Mouse (Mus musculus) embryonic fibroblast, embryonic 13.5 days (primary cell): ENCODE results near the gene Abcb8. TPM values are rescaled to one million over a fixed set of nuclear protein-coding genes. Genes with fewer than 3 reads are reported as not detected.
A peak's percentile ranks its signal among the peaks of the same experiment; 100 is the strongest.

Source experiments
- H3K27ac ChIP-seq: 2 replicates; pipeline ENCODE4 v1.5.1; 2012; ENCODE audit warnings: low read length, control low read depth, inconsistent platforms; ENCODE audit not compliant: insufficient read depth
- H3K4me1 ChIP-seq: 2 replicates; pipeline ENCODE4 v1.6.1; 2011; ENCODE audit warnings: low read length; ENCODE audit not compliant: control insufficient read depth, insufficient read depth
- H3K4me3 ChIP-seq: 2 replicates; pipeline ENCODE4 v1.5.1; 2011; ENCODE audit warnings: mild to moderate bottlenecking, control low read depth, low read length; ENCODE audit not compliant: insufficient read depth
- CTCF ChIP-seq: IDR thresholded peaks from 2 replicates; pipeline ENCODE4 v1.5.1; 2011; ENCODE audit warnings: mild to moderate bottlenecking, control low read depth, low read length, moderate library complexity, borderline replicate concordance; ENCODE audit not compliant: insufficient read depth
- POLR2A ChIP-seq: IDR thresholded peaks from 2 replicates; pipeline ENCODE4 v1.6.1; 2011; ENCODE audit warnings: low read depth, mild to moderate bottlenecking, control low read depth, low read length, moderate library complexity
- polyA plus RNA-seq: library from polyadenylated mRNA; stranded (reverse); fragments of >200 nt; gene quantifications from 2 replicates; pipeline ENCODE4 v1.2.4, GENCODE M21; 2011; ENCODE audit warnings: low read depth; ENCODE audit not compliant: missing spikeins, insufficient read length

The Abcb8 gene
- polyA plus RNA-seq, result 10.6 and 11.7 TPM in 2 replicates

DNA sequence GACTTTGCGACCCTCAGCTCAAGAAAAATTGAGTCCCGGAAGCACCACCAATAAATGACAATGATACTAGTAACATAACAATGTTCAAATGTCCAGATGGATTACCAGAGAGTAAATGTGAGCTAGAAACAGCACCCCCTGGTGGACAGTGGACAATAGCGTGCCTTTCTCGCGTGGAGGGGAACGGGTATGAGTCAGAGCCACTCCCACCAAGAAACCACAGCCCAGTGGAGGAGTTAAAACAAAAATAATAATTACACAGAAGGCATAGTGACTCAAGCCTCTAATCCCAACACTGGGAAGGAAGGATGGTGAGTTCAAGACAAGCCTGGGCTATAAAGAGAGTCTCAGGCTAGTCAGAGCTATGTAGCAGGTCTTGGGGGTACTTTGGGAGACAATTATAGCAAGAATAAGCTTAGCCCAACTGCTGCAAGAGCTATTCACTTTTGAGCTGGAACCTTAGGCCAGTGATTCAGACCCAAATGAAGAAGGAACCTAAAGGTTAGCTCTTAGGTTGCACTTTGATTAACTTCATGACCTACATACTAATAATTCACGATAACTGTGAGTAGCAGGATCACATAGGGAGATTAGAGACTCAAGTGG is at the start of gene Abcb8:
Gene Abcb8 (plus strand): TSS at position 272 of the 606 bp plus-strand sequence.
- Histone ChIP-seq H3K27ac (peak within 1 kb of the TSS; percentile 58), H3K4me1 (no peaks in the 10 kb centered on the region), H3K4me3 (peak within 1 kb of the TSS; percentile 49)
- TF ChIP-seq CTCF (peak; percentile 57; the same call in 1 of the 2 replicates), POLR2A (no peak)

DNA sequence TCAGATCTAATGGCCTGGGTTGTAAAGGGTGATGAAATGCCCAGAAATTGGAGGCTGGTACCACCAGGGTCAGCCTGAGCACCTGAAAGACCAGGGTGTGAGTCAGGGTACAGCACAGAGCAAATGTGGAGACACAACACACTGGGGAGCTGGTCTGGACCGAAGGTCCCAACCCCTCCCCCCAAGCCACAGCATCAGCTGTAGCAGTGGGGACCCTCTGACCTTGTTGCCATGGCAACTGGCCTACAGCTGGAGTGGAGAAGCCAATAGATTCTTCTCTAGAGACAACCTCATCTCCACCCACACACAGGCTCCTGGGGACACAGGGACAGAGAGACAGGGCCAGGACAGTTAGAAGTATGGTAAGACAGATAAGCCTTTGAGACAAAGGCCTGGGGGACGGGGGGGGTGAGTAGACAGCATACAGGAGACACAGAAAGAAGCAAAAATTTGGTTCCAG is 49.5 kb upstream of the Abcb8 start:
- H3K4me3 ChIP-seq, result no peak overlapping the region
- H3K4me1 ChIP-seq, result peaks cover 3% of the 10 kb centered on the region; the same call in 1 of the 2 replicates
- TF ChIP-seq POLR2A (no peak), CTCF (no peak)
- no peak overlapping the region for H3K27ac ChIP-seq

DNA sequence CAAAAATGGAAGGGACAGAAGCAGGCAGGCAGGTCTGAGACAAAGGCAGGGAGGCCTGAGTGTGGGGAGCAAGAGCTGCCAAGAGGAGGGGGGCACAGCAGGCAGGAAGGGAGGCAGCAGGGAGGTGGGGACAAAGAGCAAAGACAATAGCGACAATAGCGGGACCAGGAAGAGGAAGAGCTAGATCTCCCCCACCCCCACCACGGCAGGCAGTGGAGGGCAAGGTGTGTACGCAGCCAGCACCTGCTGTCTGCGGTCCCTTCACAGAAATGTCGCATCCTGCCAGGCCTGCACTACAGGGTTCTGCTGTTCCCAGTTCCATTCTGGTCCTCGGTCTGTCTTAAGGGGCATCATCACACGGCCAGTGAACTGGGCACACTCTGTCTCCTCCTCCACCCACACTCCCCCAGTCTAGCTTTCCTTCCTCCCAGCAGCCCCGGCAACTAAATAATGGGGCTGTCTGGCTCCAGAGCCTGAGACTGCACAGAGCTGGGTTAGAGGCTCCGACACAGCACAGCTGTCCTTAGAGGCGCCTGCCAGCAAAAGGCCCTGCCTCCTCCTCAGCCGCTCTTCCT is 48.9 kb upstream of the Abcb8 start:
- H3K4me1 ChIP-seq, result peaks cover 3% of the 10 kb centered on the region; the same call in 1 of the 2 replicates
- H3K4me3 ChIP-seq, result no peak overlapping the region
- H3K27ac ChIP-seq, result no peak overlapping the region
- TF ChIP-seq POLR2A, result no peak
- TF ChIP-seq CTCF, result no peak

DNA sequence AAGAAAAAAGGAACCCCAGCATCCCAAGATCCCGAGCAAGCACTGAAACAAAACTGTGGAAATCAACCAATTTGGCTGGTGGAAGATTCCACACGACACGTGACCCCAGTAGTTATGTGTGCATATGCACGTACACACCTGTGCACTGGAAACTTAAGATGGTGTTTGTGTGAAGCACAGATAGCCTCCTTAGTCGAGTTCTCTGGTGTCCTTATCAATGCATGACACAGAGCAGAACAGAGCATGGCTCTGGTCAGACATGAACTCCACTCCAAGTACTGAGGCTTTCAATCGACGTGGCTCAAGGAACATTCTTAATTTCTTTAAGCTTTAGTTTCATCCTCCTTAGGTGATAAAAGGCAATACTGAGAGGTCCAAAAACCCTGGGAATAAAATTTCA is 47.1 kb upstream of the Abcb8 start:
- Histone ChIP-seq H3K27ac (no peak overlapping the region), H3K4me1 (peaks cover 3% of the 10 kb centered on the region; the same call in 1 of the 2 replicates), H3K4me3 (no peak overlapping the region)
- no peak for TF ChIP-seq CTCF
- no peak for TF ChIP-seq POLR2A

DNA sequence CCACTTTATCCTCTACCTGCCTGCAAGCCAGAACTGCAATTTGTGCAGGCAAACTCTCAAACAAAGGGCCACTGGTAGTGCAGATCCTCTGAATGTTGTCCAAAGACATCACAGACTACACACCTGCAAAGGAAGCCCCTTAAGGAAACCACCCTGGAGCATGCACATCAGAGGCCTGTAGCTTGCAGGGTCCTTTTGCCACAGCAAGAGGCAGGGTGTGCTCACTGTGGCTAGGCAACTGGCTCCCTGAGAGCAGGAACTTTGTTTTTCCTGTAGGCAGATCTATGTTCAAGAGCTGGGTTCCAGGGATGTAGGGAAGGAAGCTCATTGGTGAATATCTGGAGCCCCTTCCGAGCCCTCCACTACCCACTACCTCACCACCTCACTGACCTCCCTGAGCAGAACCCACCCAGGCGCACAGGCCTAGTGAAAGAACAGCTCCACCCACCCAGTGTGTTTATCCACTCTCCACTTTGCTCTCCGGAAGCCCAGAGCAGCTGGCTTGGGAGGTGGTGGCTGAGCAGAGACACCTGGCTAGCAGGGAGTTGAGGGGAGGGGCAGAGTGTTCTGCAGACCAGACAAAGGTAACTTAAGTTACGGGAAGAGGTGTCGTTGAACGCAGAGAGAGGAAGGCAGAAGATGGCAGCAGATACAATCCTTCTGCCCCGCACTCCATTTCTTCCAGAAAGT is 46.1 kb upstream of the Abcb8 start:
- H3K4me3 ChIP-seq, result no peak overlapping the region
- H3K4me1 ChIP-seq, result peaks cover 3% of the 10 kb centered on the region; the same call in 1 of the 2 replicates

DNA sequence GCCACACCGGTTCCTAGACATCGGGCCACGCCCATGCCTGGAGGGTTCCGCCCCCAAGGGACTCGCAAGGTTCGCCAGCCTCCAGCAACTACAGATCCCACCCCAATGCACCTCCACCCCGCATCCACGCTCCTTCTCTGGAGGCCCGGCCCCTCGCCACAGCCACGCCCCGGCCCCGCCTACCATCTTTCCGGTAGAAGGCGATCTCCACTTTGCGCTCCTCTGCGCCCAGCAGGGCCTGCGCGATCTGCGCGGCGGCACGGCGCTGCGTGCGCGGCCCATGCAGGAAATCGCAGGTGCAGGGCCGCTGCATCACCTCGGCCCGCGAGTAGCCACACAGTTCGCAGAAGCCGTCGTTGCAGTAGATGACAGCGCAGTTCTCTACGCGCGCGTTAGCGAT is 45.3 kb upstream of the Abcb8 start:
- no peak overlapping the region for H3K27ac ChIP-seq
- H3K4me3 ChIP-seq, result peak overlapping the region; percentile 10; the same call in 1 of the 2 replicates
- peaks cover 3% of the 10 kb centered on the region; the same call in 1 of the 2 replicates for H3K4me1 ChIP-seq
- TF ChIP-seq CTCF, result no peak
- no peak for TF ChIP-seq POLR2A

More for the DNA sequence above, 46.1 kb upstream of the Abcb8 start:
- TF ChIP-seq CTCF (no peak), POLR2A (no peak)
- H3K27ac ChIP-seq, result no peak overlapping the region

DNA sequence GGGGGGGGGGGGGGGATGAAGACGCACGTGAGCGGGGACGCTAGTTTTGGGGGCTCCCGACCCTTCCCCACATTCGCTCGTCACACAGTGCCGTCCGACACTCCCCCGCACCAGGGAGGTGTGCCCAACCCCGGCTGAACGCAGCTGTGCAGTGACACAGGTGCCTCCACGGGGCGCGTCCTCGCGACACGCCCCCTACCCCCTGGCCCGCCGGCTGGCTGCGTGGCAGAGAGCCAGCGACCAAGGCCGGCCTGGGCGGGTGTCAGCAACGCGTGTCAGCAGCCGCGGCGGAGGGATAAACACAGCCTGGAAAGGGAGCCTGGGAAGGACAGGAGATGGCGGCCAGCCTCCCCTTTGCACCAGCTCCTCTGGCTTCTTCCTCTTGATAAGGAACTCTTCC is 44.9 kb upstream of the Abcb8 start:
- H3K27ac ChIP-seq, result no peak overlapping the region
- no peak for TF ChIP-seq POLR2A
- no peak for TF ChIP-seq CTCF
- peaks cover 3% of the 10 kb centered on the region; the same call in 1 of the 2 replicates for H3K4me1 ChIP-seq
- H3K4me3 ChIP-seq, result peak overlapping the region; percentile 10; the same call in 1 of the 2 replicates

DNA sequence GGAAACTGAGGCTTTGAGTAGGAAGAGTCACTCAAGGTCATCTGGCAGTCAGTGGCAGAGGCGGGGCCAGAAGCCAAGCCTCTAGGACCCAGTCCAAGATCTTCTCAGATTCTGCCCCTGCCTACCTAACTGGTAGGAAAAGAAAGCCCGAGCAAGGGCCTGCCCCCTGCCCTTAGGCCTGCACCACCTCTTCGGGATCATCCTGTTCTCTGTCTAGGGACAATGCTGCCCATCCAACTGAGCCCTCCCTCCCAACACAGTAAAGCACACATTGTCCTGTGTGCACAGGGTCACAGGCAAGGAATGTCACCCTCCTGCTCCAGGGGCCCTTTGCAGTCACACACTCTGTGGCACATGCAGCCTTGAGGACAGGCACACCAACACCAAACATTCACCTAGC is 43.4 kb upstream of the Abcb8 start:
- Histone ChIP-seq H3K4me3 (no peak overlapping the region), H3K4me1 (peaks cover 3% of the 10 kb centered on the region; the same call in 1 of the 2 replicates), H3K27ac (no peak overlapping the region)
- TF ChIP-seq CTCF, result no peak

DNA sequence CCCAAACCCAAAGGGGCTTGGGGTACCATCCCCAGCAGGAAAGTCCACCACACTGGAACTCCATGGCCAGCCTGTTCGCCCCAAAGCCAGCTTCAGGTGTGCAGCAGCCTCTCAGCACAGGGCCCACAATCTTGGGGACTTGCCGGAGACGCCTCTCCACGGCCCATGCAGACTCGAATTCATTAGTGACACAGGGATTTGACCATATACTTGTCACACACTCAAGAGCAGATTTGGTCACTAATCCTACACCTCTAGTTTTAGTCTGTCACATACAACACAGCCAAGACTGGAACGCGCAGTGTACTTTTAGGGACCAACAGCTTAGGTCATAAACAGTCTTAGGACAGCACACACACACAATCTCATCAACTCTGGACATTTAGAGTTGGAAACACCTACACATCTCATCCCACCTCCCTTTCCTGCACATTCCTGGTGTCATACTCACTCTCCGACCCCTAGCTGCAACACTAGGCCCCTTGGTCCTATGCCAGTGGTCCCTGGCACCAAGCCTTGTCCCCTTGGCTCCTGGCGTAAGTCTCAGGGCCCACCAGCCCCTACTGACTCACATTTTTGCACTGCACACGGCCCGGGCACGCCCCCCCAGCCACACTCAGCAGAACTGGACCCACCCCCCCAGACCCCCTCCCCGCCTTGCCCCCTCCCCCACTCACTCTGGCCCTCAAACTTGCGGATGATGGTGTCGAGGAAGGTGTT is 42.8 kb upstream of the Abcb8 start:
- TF ChIP-seq POLR2A (no peak), CTCF (no peak)
- peaks cover 3% of the 10 kb centered on the region; the same call in 1 of the 2 replicates for H3K4me1 ChIP-seq

DNA sequence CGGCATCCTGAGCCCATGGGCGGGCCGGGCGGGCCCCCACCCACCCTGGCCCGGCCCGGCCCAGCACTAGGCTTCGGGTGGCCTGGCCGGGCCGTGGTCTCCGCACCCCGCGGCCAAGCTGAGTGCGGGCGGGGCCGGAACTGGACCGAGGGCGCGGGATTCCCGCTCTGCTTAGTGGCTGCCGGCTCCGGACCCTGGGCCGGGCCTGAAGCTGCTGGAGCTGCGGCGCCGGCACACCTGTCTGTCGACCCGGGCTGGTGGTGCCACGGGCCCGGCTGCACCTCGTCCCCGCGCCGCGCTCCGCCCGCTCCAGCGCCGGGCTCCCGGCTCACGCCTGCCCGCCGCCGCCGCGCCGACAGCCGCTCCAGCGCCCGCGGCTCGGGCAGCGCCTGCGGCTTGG is 42.2 kb upstream of the Abcb8 start, which contains the start of gene Kcnh2:
Gene Kcnh2 (minus strand): TSS at position 327 of the 400 bp plus-strand sequence.
- Histone ChIP-seq H3K4me1 (peaks cover 3% of the 10 kb centered on the region; the same call in 1 of the 2 replicates), H3K4me3 (peak within 1 kb of the TSS; percentile 39), H3K27ac (no peak within 1 kb of the TSS)
- no peak for TF ChIP-seq CTCF
- TF ChIP-seq POLR2A, result no peak

More for the DNA sequence above, 42.8 kb upstream of the Abcb8 start:
- peak overlapping the region; percentile 39; the same call in 1 of the 2 replicates for H3K4me3 ChIP-seq
- no peak overlapping the region for H3K27ac ChIP-seq
